Mouse (Mus musculus): Measurements from ENCODE around the gene Commd6. TPM values are rescaled to one million over a fixed set of nuclear protein-coding genes. Genes with fewer than 3 reads are reported as not detected.
"Not testable (repeated sequence)": the region's sequence is repeated elsewhere in the genome, so short reads cannot be mapped to it uniquely, and the experiment has no call there.

The Commd6 gene
- total RNA-seq, 2 experiments from 2014 or later: 45.0 to 48.1 TPM

DNA sequence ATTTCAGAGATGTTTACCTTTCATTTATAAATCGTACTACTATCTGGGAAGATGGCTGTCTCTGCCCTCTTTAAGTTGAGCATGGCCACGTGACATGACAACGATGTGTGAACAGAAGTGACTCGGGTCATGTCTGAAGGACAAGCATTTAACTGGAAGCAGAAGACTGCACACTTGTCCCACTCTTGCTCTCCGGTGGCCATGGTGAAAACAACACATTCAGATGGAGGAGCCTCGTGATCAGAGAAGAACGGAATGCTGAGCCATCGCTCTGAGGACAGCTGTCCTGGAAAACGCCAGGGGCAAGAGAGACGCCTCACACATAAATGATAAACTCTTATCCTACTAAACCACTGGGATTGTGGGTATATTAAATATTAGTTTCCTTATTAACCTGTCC, 29.8 kb downstream of the Commd6 start:
- DNase-seq: no peak
- intact Hi-C loops (cut with DNase I): no loop called here

DNA sequence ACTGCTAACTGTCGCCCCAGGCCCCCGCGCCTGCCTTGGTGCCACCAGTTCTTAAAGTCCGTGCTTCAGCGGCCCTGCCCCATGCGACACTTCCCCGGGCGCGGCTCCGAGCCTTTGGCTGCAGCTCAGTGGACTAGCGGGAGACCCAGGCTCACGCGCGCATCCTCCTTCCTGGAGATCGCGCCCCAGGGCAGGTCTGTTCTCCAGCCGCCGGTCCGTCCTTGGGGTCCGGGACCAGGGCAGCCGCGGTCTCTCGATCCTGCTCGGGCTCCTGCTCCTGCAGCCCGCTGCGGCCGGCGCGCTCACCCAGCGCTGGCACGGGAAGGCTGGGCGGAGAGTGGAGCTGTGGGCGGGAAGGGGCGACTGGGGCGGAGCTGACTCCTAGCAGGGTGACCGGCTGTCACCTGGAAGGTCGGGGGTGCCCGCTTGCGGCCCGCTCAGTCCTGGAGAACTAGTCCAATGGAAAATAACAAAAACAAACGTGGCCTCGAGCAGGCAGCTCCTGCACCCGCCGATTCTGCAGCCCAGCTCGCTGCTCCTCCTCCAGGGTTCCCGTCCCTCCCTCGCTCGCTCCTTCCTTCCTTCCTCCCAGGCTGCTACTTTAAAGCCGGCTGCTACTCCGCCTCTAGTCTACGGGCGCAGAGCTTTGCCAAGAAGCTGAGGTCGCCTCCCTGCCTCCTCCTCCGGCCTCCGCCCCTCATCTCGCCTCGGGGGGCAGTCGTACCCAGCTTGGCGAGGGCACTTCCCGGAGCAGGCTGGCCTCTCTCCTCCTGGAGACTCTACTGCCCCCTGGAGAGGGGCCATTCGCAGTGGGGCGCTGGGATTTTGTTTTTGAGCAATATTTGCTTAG, 31.7 kb downstream of the Commd6 start, which contains the start of gene Tbc1d4:
Tbc1d4 (minus strand) TSS at position 673 of the 850 bp plus-strand sequence.
- intact Hi-C loops (cut with DNase I): no loop called here
- peak; percentile 88 for DNase-seq

DNA sequence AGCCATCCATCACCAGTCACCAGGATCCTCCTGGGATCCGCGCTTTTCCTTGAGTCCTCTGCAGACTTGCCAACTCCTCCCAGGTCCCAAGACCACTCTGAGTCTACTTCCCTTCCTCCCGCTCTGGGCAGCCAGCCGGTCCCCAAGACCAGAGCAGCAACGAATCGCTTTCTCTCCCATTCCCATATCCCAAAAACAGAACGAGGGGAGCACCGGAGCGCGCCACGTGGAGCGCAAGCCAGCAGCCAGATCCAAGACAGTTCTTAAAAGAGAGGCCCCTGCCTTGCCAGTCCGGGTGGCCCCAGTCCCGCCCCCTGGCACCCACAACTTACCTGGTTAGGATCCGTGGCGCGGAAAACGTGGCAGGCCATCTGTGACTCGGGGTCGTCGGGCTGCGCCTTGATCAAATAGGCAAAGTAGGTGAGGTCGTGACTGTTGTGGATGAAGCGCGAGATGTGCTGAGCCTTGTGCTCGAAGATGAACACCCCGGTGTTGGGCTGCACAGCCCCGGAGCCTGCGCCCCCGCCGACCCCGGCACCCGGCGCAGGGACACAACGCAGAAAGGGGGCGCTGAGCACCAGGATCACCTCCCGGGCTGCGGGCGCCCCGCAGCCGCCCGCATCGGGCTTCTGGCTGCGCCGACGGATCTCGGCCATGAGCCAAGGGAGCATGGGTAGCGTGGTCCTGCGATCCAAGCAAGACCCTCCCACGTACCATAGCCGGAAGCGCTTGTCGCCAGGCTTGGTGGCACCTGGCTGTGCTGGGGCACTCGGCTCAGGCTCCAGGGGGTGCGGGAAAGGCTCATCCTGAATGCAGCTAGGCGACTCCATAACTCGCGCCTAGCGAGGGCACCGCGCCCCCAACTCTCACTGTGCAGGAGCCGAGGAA, 32.6 kb downstream of the Commd6 start:
- DNase-seq: peak; percentile 54
- intact Hi-C loops (cut with DNase I): no loop called here

DNA sequence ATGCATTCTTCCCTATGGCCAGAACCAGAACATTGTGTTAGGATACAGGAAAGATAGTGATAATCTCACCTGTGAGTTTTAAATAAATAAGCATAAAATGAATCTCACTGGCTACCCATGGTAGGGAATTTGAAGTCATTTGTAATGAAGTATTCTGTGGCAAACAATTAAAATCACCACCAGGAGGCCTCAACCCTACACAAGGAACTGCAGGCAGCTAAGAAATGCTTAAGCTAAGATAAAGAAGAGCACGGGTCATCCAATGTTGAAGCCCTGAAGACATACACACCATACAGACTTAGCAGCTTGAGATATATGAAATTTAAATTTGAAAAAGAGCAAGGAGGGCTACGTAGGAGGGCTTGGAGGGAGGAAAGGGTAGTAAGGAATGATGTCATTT, 34.6 kb downstream of the Commd6 start:
- no peak for DNase-seq
- intact Hi-C loops (cut with DNase I): no loop called here

DNA sequence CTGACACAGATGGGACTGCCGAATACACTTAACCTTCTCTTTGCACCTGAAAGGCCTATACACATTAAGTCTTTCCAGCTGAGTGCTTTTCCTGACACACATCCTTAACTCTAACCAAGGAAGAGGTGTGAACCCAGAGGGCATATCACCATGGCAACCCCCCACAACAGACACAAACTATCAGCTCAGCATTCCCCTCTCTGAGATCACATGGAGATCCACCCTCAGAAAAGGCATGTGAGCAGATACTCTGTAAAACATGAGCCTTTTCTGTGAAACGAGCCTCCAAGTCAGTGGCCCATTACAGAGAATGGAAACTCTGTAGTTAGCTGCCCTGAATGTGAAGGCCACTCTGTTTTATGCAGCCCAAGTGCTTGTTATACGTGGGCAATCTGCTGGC, 37.6 kb downstream of the Commd6 start:
- no peak for DNase-seq
- intact Hi-C loops (cut with DNase I): no loop called here

DNA sequence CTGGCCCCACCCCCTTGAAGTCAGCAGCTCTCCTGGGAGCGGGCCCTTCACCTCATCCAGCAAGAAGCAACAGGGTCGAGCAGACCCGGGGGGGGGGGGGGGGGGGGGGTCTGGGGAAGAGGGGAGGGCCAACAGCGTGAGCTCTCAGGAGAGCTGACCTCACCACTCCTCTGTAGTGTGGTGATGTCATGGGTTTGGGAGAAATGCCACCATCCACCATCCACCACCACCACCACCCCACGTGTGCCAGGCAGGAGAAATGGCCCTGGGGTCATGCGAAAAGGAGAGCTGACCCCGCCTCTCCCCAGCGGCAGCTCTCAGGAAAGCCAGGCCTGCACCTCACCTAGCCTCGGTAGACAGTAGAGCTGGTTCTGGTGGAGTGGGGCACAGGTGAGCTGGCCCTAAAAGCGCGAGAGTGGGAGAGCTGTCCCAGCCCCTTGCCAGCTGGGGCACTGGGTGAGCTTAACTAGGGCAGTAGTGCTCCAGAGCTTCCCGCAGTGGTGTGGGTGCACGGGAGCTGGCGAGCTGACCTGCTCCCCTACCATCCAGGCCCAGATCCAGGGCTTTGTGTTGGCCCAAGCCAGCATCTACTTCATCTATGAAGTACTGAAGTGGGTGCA, 43.3 kb downstream of the Commd6 start:
- intact Hi-C loops (cut with DNase I): no loop called here
- DNase-seq: no peak

DNA sequence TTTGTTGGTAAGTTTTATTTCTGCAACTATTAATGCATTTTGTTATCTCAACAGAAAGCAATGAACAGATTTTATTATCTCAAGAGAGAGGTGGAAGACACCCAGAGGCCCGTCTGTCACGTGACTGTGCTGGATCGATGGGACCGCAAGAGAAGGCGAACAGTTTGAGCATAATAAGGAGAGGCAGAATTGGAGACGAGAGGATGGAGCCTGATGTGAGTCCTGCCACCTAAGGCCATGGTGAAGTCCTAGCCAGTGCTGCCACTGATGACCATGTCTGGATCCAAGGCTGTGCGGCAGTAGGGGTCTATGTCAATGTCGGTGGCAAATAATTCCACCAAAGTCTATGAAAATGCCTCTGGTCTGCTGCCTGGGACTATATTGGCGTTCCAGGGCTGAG, 43.8 kb downstream of the Commd6 start:
- DNase-seq: no peak
- intact Hi-C loops (cut with DNase I): no loop called here

DNA sequence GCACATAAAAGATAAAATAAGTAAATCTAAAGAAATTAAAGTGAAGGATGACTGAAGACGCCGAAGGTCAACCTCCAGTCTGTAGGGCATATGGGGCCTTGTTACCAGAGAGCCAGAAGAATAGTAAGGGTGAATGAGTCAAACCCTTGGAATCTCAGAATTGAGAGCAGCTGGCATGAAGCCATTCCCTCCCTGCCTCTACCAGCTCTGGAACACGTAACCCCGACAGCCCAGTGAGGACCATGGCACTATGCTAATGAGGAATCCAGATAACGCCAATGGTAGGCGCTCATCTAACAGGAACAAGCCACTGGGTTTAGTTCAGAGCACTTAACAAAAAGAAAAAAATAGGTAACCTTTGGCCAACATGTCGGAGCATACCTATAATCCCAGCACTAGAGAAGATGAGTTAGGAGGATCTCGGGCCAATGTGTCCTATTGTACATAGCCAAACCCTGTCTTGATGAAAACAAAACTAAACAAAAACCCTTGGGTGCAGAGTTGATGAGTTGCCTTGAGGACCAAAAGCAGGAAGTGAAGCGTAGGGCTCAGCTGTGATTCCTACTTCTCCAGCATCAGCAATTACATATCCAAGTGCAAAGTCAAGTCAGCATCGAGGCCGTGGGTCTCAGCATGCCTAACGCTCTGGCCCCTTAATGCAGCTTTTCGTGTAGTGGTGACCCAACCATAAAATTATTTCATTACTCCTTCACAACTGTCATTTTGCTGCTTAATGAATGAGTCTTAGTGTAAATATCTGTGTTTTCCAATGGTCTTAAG, 45.0 kb downstream of the Commd6 start:
- DNase-seq: no peak
- intact Hi-C loops (cut with DNase I): no loop called here

DNA sequence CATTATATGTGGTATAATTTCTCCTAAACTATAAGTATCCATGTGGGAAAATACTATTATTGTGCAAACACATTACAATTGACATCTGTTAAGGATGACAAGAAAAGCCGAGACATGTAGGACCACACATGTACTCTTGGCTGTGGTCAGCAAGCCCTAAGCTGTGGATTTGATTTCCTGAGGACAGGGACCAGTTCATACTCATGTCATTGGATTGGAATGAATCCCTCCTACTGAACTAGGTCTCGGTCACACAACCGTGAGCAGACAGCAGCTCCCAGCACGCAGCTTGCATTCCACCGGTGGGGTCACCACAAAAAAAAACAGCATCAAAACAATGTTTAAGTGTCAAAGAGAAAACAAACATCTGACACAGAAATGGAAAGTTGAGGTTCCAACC, 46.5 kb downstream of the Commd6 start:
- DNase-seq: no peak
- intact Hi-C loops (cut with DNase I): no loop called here

DNA sequence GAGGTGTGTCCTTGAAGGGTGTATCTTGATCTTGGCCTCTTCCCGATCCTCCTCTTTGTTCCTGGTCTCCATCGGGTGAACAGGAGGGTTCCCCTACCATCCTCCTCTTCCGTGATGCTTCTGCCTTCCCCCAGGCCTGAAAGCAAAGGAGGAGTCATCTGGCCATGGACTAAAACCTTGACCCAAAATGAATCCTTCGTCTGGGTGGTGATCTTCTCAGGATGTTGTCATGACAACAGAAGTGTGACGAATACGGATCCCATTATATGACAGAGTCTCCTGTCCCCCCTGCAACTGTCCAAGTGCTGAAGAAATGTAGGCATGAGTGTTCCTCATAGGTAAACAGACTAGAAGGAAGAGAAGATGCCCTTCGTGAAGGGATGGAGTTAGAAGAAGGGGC, 47.1 kb downstream of the Commd6 start:
- no peak for DNase-seq
- intact Hi-C loops (cut with DNase I): no loop called here

DNA sequence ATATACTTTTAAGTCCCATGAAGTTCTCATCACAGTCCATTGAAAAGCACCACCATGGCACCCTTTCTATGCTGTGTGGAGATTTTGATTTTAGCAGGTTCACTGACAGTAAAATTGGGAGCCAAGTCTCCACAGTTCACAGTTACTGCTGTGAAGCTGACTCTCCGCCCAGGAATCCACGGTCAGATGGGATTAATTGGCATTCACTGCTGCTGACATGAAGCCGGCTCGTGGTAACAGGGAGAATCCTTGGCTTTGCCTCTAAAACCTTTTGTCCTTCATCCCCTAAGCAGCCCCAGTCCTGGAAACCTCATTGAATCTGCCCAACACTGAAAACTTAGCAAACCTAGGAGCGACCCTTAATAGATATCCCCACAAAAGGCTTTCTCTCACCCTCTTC, 49.4 kb downstream of the Commd6 start:
- DNase-seq: peak; percentile 48
- intact Hi-C loops (cut with DNase I): no loop called here

DNA sequence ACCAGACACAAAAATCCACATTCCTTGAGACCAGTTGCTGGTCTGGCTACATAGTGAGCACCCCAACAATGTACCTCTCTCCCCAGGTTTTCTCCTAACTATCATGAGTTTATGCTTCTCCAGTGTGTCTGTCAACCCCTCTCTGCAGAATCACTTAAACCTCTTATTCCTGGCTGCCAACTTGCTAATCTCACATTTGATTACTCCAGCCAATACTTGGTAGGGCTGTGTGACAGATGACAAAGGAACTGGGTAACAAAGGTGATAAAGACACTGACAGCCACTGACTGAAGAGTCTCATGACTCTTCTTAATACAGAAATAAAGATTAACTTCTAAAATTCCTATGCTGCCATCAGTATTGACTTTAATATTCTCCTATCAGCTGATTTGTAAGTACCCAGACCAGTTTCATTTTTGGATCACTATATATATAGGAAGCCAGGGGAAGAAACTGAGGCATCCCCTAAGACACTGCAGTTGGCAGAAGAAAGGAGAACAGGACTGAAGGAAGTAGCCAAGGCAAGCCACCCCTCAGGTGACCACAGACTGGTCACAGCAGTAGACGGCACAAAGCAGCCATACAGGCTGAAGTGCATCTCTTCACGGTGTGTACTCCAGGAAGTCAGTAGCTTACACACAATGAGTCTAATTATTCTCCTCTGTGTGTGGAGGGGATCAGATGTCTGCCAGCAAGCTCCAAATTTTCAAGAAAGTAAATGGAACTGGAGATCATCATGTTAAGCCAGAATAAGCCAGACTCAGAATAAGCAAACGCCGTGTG, 52.1 kb downstream of the Commd6 start:
- intact Hi-C loops (cut with DNase I); DNase-seq: not testable (repeated sequence)

DNA sequence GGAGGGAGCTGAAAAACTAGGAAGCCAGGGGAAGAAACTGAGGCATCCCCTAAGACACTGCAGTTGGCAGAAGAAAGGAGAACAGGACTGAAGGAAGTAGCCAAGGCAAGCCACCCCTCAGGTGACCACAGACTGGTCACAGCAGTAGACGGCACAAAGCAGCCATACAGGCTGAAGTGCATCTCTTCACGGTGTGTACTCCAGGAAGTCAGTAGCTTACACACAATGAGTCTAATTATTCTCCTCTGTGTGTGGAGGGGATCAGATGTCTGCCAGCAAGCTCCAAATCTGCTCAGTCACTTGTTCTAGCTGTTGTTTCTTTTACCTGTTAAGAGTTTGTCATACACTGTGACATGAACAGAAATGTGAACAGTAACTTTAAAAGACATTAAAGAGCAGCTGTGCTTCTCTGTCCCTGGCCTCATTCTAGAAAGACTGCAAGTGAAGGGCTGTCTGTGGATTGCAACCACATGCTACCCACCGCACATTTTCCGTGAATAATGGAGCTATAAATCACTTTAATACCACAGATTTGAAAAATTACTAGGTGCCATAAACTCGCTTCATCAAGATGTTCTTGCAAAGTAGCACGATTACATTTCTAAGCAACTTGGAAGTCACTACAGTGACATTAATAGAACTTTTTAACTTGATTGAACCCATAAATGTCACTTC, 53.0 kb downstream of the Commd6 start:
- intact Hi-C loops (cut with DNase I); DNase-seq: not testable (repeated sequence)

DNA sequence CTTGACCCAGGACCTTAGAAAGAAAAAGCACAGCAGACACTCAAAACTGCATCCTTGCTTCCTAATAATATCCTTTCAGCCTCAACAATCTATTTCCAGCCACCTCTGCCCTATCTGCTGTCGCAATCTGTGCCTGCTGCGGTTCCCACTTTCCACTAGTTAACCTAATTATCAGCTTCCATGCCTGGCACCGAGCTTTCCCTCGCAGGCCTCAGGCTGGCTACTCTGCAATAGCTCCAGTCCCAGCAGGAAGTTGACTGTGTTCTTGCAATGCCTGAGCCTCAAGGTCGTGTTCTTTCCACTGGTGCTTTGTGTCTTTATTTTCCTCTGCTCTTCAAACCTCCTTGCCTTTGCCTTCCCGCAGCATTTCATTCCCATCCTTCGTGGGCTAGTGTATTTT, 54.4 kb downstream of the Commd6 start:
- intact Hi-C loops (cut with DNase I): no loop called here
- DNase-seq: peak; percentile 35

Other genes starting within 250 kb of the Commd6 start
- 1 to 10 TPM; 7.3 to 8.5 TPM for gene Tbc1d4, start 31.5 kb downstream of the Commd6 start, total RNA-seq (2021)
- gene Uchl3, start 13.3 kb upstream of the Commd6 start, total RNA-seq (2021): 100 to 1,000 TPM in 1 of 2 experiments, 10 to 100 TPM in 1; 94.0 to 114 TPM
- gene Gm9922, start 89.1 kb upstream of the Commd6 start, total RNA-seq (2021): 1 to 10 TPM in 1 of 2 experiments, not detected in 1; 1.0 TPM
- 10 to 100 TPM; 90.3 to 97.8 TPM for gene Lmo7, start 89.3 kb upstream of the Commd6 start, total RNA-seq (2021)

Data from left cerebral cortex, postnatal 4 days (tissue).